ENCODE assay signal across 8 mouse cellular contexts in genomic region chr10:70021667-70022066, GRCm38 (mm10).
DNase-seq lines count a peak whose midpoint lies in the region; ATAC-seq and TF ChIP-seq lines count a peak whose summit lies in the region.

No protein-coding gene starts in this region.

- no peak overlapping the region for H3K9ac ChIP-seq in midbrain, embryonic 14.5 days (replicated peaks; ENCODE audit: low read length)

- intact Hi-C loops in gastrocnemius, adult 2 months (cut with DNase I) = loop anchor here (1.0 to 5.0 kb wide), 3 partner anchors 75 to 276 kb away; partner anchors contain the start of gene Ccdc6

- no peaks in the 10 kb centered on the region for H3K4me1 ChIP-seq in midbrain, embryonic 14.5 days (ENCODE audit: control insufficient read depth, insufficient read depth, low read length)
- no peaks in the 10 kb centered on the region for H3K4me1 ChIP-seq in midbrain, embryonic 10.5 days
- no peaks in the 10 kb centered on the region for H3K4me1 ChIP-seq in forebrain, embryonic 10.5 days

- TF ChIP-seq CTCF in gastrocnemius, adult 2 months (IDR thresholded peaks at IDR 0.05) = peak; percentile 79

- H3K4me2 ChIP-seq in midbrain, embryonic 14.5 days (ENCODE audit: low read length) = no peak overlapping the region

- DNase-seq in midbrain, embryonic 14.5 days = peak; percentile 22
- no peak for DNase-seq in midbrain, embryonic 10.5 days (ENCODE audit: low spot score)
- DNase-seq in adipocyte (ENCODE audit: low spot score) = peak; percentile 72
- DNase-seq in gastrocnemius, adult 2 months = peak; percentile 88
- DNase-seq in layer of hippocampus, adult 9-10 months (ENCODE audit: low spot score) = peak; percentile 40
- DNase-seq in mesoderm, embryonic 11.5 days (ENCODE audit: low read depth, low spot score) = peak; percentile 25
- peak; percentile 61 for DNase-seq in testis, postnatal 10 days (ENCODE audit: low spot score)
- DNase-seq in forebrain, embryonic 10.5 days (ENCODE audit: extremely low spot score, low spot score) = no peak

- ATAC-seq in midbrain, embryonic 14.5 days (ENCODE audit: low FRiP score, low TSS enrichment) = no peak

- 88% methylated on average over 10 of the region's 10 CpGs for WGBS in midbrain, embryonic 14.5 days
- 90% methylated on average over 10 of the region's 10 CpGs for WGBS in midbrain, embryonic 10.5 days
- WGBS in forebrain, embryonic 10.5 days = 87% methylated on average over 10 of the region's 10 CpGs

- H3K36me3 ChIP-seq in midbrain, embryonic 14.5 days (ENCODE audit: control insufficient read depth, insufficient read depth, low read length) = peaks cover 44% of the 10 kb centered on the region
- H3K36me3 ChIP-seq in midbrain, embryonic 10.5 days = peaks cover 57% of the 10 kb centered on the region
- H3K36me3 ChIP-seq in forebrain, embryonic 10.5 days (replicated peaks) = peaks cover 24% of the 10 kb centered on the region

- no peak overlapping the region for H3K4me3 ChIP-seq in midbrain, embryonic 14.5 days (replicated peaks; ENCODE audit: low read depth, low read length)
- H3K4me3 ChIP-seq in midbrain, embryonic 10.5 days = no peak overlapping the region
- no peak overlapping the region for H3K4me3 ChIP-seq in gastrocnemius, adult 2 months
- H3K4me3 ChIP-seq in forebrain, embryonic 10.5 days = no peak overlapping the region

- H3K27me3 ChIP-seq in midbrain, embryonic 14.5 days (ENCODE audit: control insufficient read depth, insufficient read depth, low read length) = no peaks in the 10 kb centered on the region
- no peaks in the 10 kb centered on the region for H3K27me3 ChIP-seq in midbrain, embryonic 10.5 days (ENCODE audit: low read depth, poor library complexity, severe bottlenecking)
- H3K27me3 ChIP-seq in forebrain, embryonic 10.5 days (ENCODE audit: poor library complexity, severe bottlenecking) = no peaks in the 10 kb centered on the region

- no peak overlapping the region for H3K27ac ChIP-seq in midbrain, embryonic 14.5 days (replicated peaks; ENCODE audit: low read depth, low read length)
- H3K27ac ChIP-seq in midbrain, embryonic 10.5 days (replicated peaks) = no peak overlapping the region
- H3K27ac ChIP-seq in gastrocnemius, adult 2 months = peak overlapping the region; percentile 82
- no peak overlapping the region for H3K27ac ChIP-seq in forebrain, embryonic 10.5 days

- no peaks in the 10 kb centered on the region for H3K9me3 ChIP-seq in midbrain, embryonic 14.5 days (ENCODE audit: control insufficient read depth, low read length)
- H3K9me3 ChIP-seq in midbrain, embryonic 10.5 days (replicated peaks) = peaks cover 8% of the 10 kb centered on the region; the same call in 1 of the 2 replicates
- 0 out of 2 replicates have a peak, but pooled peaks cover 5% of the 10 kb centered on the region for H3K9me3 ChIP-seq in forebrain, embryonic 10.5 days

Comparison
In these comparisons a context has a peak if more than half of its experiments do, and no peak if none do; other contexts are left out.
1. DNase-seq: peak in midbrain, embryonic 14.5 days (single experiment), adipocyte (single experiment), gastrocnemius, adult 2 months (single experiment), layer of hippocampus, adult 9-10 months (single experiment), mesoderm, embryonic 11.5 days (single experiment) and testis, postnatal 10 days (single experiment); none in midbrain, embryonic 10.5 days (single experiment) and forebrain, embryonic 10.5 days (single experiment).